In the genomic region with DNA sequence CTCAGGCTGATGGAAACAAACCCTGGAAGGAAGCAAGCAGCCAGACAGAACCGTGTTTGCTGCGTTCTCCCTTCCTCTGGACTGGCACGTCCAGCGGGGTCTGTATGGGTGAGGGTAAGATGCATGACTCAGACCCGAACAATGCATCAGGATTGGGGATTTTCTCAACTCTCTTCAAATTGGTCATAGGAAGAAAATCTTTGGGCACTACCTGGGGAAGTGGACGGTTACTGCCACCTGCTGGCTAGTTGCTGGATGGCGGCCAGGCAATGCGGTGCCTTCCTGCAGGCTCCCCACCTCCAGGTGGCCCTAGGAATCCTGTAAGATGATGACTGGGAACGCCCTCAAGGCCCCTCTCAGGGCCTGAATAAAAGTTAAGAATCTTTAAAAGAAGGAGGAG, we compare ENCODE assay signal across 8 mouse cellular contexts. TPM values are rescaled to one million over a fixed set of nuclear protein-coding genes. Genes with fewer than 3 reads are reported as not detected.
DNase-seq lines count a peak whose midpoint lies in the region; ATAC-seq and TF ChIP-seq lines count a peak whose summit lies in the region.

No protein-coding gene starts in this region.

- no peak overlapping the region for H3K4me2 ChIP-seq in embryonic facial prominence, embryonic 11.5 days (ENCODE audit: low read depth, low read length)
- no peak overlapping the region for H3K4me2 ChIP-seq in lung, embryonic 15.5 days

- DNase-seq in adrenal gland, adult 2 months, result peak; percentile 82
- peak; percentile 86 for DNase-seq in embryonic facial prominence, embryonic 11.5 days (ENCODE audit: low spot score)
- DNase-seq in heart, embryonic 10.5 days (ENCODE audit: low spot score), result peak; percentile 90
- peak; percentile 82 to 89 for DNase-seq in kidney, postnatal 25 days
- DNase-seq in ovary, postnatal 36 days (ENCODE audit: low spot score), result peak; percentile 82
- peak; percentile 86 for DNase-seq in thymus, postnatal 25 days

- no peaks in the 10 kb centered on the region for H3K4me1 ChIP-seq in embryonic facial prominence, embryonic 11.5 days (ENCODE audit: control insufficient read depth, insufficient read depth, low read length)
- peaks cover 9% of the 10 kb centered on the region; the same call in 1 of the 2 replicates for H3K4me1 ChIP-seq in heart, embryonic 10.5 days
- no peaks in the 10 kb centered on the region for H3K4me1 ChIP-seq in lung, embryonic 15.5 days

- no peak overlapping the region for H3K9ac ChIP-seq in embryonic facial prominence, embryonic 11.5 days (replicated peaks; ENCODE audit: low read length)
- H3K9ac ChIP-seq in lung, embryonic 15.5 days, result no peak overlapping the region

- no peak overlapping the region for H3K4me3 ChIP-seq in C2C12 (ENCODE audit: insufficient read depth, poor library complexity, severe bottlenecking)
- no peak overlapping the region for H3K4me3 ChIP-seq in embryonic facial prominence, embryonic 11.5 days (ENCODE audit: low read depth, low read length)
- H3K4me3 ChIP-seq in heart, embryonic 10.5 days, result no peak overlapping the region
- H3K4me3 ChIP-seq in lung, embryonic 15.5 days, result no peak overlapping the region

- TF ChIP-seq CTCF in C2C12 (IDR thresholded peaks at IDR 0.05; ENCODE audit: control insufficient read depth, insufficient read depth, insufficient read length), result peak; percentile 89

- ATAC-seq in embryonic facial prominence, embryonic 11.5 days (replicated peaks; ENCODE audit: insufficient number of reproducible peaks, low FRiP score, low TSS enrichment, low read depth), result no peak
- peak; percentile 40; the same call in 1 of the 2 replicates for ATAC-seq in lung, embryonic 15.5 days (ENCODE audit: borderline replicate concordance, extremely low read depth, low FRiP score, low TSS enrichment)

- no peaks in the 10 kb centered on the region for H3K79me3 ChIP-seq in C2C12 (ENCODE audit: low read depth)

- no peaks in the 10 kb centered on the region for H3K9me3 ChIP-seq in embryonic facial prominence, embryonic 11.5 days (replicated peaks; ENCODE audit: control insufficient read depth, low read length)
- H3K9me3 ChIP-seq in heart, embryonic 10.5 days, result no peaks in the 10 kb centered on the region
- no peaks in the 10 kb centered on the region for H3K9me3 ChIP-seq in lung, embryonic 15.5 days

- H3K36me3 ChIP-seq in C2C12 (ENCODE audit: control insufficient read depth, insufficient read depth), result no peaks in the 10 kb centered on the region
- no peaks in the 10 kb centered on the region for H3K36me3 ChIP-seq in embryonic facial prominence, embryonic 11.5 days (replicated peaks; ENCODE audit: control insufficient read depth, insufficient read depth, low read depth, low read length)
- H3K36me3 ChIP-seq in heart, embryonic 10.5 days, result no peaks in the 10 kb centered on the region
- H3K36me3 ChIP-seq in lung, embryonic 15.5 days, result no peaks in the 10 kb centered on the region

- no peak overlapping the region for H3K27ac ChIP-seq in embryonic facial prominence, embryonic 11.5 days (replicated peaks; ENCODE audit: low read depth, low read length)
- no peak overlapping the region for H3K27ac ChIP-seq in heart, embryonic 10.5 days
- no peak overlapping the region for H3K27ac ChIP-seq in lung, embryonic 15.5 days

- 6% methylated on average over 9 of the region's 9 CpGs for WGBS in embryonic facial prominence, embryonic 11.5 days
- 7% methylated on average over 9 of the region's 9 CpGs for WGBS in heart, embryonic 10.5 days
- WGBS in lung, embryonic 15.5 days, result 5% methylated on average over 9 of the region's 9 CpGs

- H3K79me2 ChIP-seq in C2C12 (ENCODE audit: control insufficient read depth, insufficient read depth), result no peaks in the 10 kb centered on the region

- no peak overlapping the region for H3ac ChIP-seq in C2C12 (ENCODE audit: control insufficient read depth, insufficient read length, low read depth)

- H3K27me3 ChIP-seq in C2C12 (ENCODE audit: control insufficient read depth, insufficient read depth, insufficient read length), result no peaks in the 10 kb centered on the region
- H3K27me3 ChIP-seq in embryonic facial prominence, embryonic 11.5 days (ENCODE audit: control insufficient read depth, insufficient read depth, low read length), result no peaks in the 10 kb centered on the region
- H3K27me3 ChIP-seq in heart, embryonic 10.5 days (ENCODE audit: insufficient read depth, poor library complexity, severe bottlenecking), result no peaks in the 10 kb centered on the region
- no peaks in the 10 kb centered on the region for H3K27me3 ChIP-seq in lung, embryonic 15.5 days

TF ChIP-seq in C2C12, 6 proteins besides CTCF, POLR2A, EP300 and RAD21:
- no peak for TF ChIP-seq MYOG (IDR thresholded peaks at IDR 0.05; ENCODE audit: control insufficient read depth, extremely low read depth, insufficient read length)
- no peak for TF ChIP-seq FOSL1 (IDR thresholded peaks at IDR 0.05; ENCODE audit: insufficient read depth, low read length, poor library complexity, severe bottlenecking)
- TF ChIP-seq MYOD1 (IDR thresholded peaks at IDR 0.05; ENCODE audit: control insufficient read depth, insufficient read length, low read depth), result no peak
- no peak for TF ChIP-seq MAX (IDR thresholded peaks at IDR 0.05)
- TF ChIP-seq USF1 (IDR thresholded peaks at IDR 0.05; ENCODE audit: low read depth), result no peak
- TF ChIP-seq CEBPB (IDR thresholded peaks at IDR 0.05; ENCODE audit: low read depth), result no peak

RNA-seq across cellular contexts. Expression of gene Anxa6, which starts 6.3 kb away (rescaled TPM):
- polyA plus RNA-seq in C2C12 (2012; fragmentation: generic; extraction: Trizol), result 628 TPM
- total RNA-seq in adrenal gland, adult 2 months (2021), result 100 to 1,000 TPM; 116 to 185 TPM
- 54.6 and 58.7 TPM in 2 replicates for polyA plus RNA-seq in adrenal gland, adult 2 months (2012; rRNA removed)
- 112 and 116 TPM in 2 replicates for polyA plus RNA-seq in embryonic facial prominence, embryonic 11.5 days (2014; fragmentation: Nextera tagmentation; extraction: Ambion mirVana)
- 255 and 342 TPM in 2 replicates for polyA plus RNA-seq in heart, embryonic 10.5 days (2016; fragmentation: Nextera tagmentation; extraction: Ambion mirVana)
- polyA plus RNA-seq in lung, embryonic 15.5 days (2015; fragmentation: Nextera tagmentation; extraction: Ambion mirVana), result 422 and 428 TPM in 2 replicates

RNA-seq across cellular contexts. Expression of gene Ccdc69, which starts 38.3 kb away (rescaled TPM):
- polyA plus RNA-seq in C2C12 (2012; fragmentation: generic; extraction: Trizol), result 0.04 TPM
- total RNA-seq in adrenal gland, adult 2 months (2021), result 10 to 100 TPM in 1 of 2 experiments, 1 to 10 TPM in 1; 9.5 to 14.8 TPM
- 1.9 and 2.1 TPM in 2 replicates for polyA plus RNA-seq in adrenal gland, adult 2 months (2012; rRNA removed)
- 0.49 and 0.50 TPM in 2 replicates for polyA plus RNA-seq in embryonic facial prominence, embryonic 11.5 days (2014; fragmentation: Nextera tagmentation; extraction: Ambion mirVana)
- polyA plus RNA-seq in heart, embryonic 10.5 days (2016; fragmentation: Nextera tagmentation; extraction: Ambion mirVana), result 10.4 and 17.5 TPM in 2 replicates
- 2.9 and 3.8 TPM in 2 replicates for polyA plus RNA-seq in lung, embryonic 15.5 days (2015; fragmentation: Nextera tagmentation; extraction: Ambion mirVana)

RNA-seq across cellular contexts. Expression of gene Gm2a, which starts 58.3 kb away (rescaled TPM):
- 2.9 TPM for polyA plus RNA-seq in C2C12 (2012; fragmentation: generic; extraction: Trizol)
- 100 to 1,000 TPM; 232 to 283 TPM for total RNA-seq in adrenal gland, adult 2 months (2021)
- 146 and 187 TPM in 2 replicates for polyA plus RNA-seq in adrenal gland, adult 2 months (2012; rRNA removed)
- polyA plus RNA-seq in embryonic facial prominence, embryonic 11.5 days (2014; fragmentation: Nextera tagmentation; extraction: Ambion mirVana), result 12.3 and 12.7 TPM in 2 replicates
- polyA plus RNA-seq in heart, embryonic 10.5 days (2016; fragmentation: Nextera tagmentation; extraction: Ambion mirVana), result 33.5 and 52.0 TPM in 2 replicates
- polyA plus RNA-seq in lung, embryonic 15.5 days (2015; fragmentation: Nextera tagmentation; extraction: Ambion mirVana), result 18.4 and 21.3 TPM in 2 replicates
